Mouse (Mus musculus): ENCODE results near the gene Spata32.

Gene Spata32

GRCm38 (mm10) chr11:103172392-103173040, 45.7 kb downstream of the Spata32 start:
- no peak for DNase-seq

- DNase-seq, result peak; percentile 92
These were observed 46.4 kb downstream of the Spata32 start for GRCm38 (mm10) chr11:103171703-103172391.

GRCm38 (mm10) chr11:103171286-103171620, 47.0 kb downstream of the Spata32 start:
- DNase-seq, result no peak

- DNase-seq, result peak; percentile 58
These were observed 47.5 kb downstream of the Spata32 start, which contains the start of gene Fmnl1 for GRCm38 (mm10) chr11:103170494-103171285. TSS of gene Fmnl1 (plus strand) at chr11:103171107.

- DNase-seq, result no peak
These were observed 48.1 kb downstream of the Spata32 start for GRCm38 (mm10) chr11:103170111-103170493.

DNA sequence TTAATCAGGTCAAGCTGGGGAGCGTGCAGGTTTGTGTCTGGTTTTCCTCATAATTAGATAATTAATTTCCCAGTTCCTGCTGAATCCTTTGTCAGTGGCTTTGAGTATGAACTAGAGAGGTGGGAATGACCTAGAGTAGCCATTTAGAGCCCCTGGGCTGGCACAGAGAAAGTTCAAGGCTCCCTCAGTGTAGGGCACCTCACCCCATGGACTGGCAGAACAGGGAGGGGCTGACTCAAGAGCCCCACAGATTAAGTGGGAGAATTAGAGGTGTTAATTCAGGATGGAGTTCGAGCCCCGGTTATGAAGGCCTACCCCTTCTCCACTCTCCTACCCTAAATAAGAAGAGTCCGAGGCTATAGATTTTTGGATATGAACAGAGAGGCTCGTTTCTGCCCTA, 48.6 kb downstream of the Spata32 start:
- DNase-seq, result no peak

DNA sequence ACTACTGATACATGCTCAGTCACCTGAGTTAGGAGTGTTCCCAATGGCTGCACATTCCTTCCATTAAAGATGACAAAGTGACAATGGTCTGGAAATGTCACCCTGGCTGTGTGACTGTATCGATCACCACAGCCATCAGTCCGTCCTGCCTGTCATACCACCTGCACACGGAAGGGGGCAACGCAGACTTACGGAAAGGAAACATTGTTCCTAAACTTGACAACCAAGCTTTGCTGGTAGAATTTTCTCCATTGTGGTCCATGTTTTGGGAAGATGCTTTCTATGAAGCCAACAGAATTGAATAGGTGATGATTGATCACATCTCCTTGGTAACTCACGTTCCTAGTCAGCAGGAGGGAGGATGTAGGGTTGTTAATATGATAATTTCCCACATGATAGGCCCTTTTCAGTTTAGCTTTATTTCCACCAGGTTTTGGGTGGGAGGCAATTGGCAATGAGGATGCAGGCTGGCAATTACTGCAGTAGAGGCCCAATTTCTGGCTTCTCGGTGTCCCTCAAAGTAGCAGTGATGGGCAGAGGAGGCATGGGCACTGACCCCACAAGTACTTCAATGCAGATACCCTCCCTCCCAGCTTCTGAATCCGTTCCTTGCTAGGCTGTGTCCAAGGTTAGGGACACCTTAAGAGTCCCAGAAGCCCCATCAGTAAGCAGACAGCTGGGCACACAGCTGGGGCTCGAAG, 49.4 kb downstream of the Spata32 start:
- DNase-seq, result peak; percentile 87

- no peak for DNase-seq
These were observed 53.8 kb downstream of the Spata32 start for GRCm38 (mm10) chr11:103164391-103164790.

DNA sequence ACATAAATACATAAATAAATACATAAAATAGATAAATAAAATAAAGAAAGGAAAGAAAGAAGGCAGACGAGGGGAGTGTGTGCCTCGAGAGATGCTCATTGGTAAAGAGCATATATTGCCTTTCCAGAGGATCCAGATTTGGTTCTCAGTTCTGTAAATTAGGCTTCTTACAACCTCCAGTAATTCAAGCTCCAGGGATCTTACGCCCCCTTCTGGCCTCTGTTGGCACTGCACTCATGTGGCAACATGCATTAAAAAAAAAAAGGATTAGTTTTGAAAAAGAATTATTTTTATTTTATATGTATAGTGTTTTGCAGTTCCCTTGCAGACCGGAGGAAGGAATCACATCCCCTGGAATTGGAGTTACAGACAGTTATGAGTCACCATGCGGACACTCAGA, 56.1 kb downstream of the Spata32 start:
- peak; percentile 38 for DNase-seq

- DNase-seq, result peak; percentile 26
These were observed 56.8 kb downstream of the Spata32 start for GRCm38 (mm10) chr11:103161449-103161848.

GRCm38 (mm10) chr11:103160738-103161137, 57.5 kb downstream of the Spata32 start:
- DNase-seq, result no peak

DNA sequence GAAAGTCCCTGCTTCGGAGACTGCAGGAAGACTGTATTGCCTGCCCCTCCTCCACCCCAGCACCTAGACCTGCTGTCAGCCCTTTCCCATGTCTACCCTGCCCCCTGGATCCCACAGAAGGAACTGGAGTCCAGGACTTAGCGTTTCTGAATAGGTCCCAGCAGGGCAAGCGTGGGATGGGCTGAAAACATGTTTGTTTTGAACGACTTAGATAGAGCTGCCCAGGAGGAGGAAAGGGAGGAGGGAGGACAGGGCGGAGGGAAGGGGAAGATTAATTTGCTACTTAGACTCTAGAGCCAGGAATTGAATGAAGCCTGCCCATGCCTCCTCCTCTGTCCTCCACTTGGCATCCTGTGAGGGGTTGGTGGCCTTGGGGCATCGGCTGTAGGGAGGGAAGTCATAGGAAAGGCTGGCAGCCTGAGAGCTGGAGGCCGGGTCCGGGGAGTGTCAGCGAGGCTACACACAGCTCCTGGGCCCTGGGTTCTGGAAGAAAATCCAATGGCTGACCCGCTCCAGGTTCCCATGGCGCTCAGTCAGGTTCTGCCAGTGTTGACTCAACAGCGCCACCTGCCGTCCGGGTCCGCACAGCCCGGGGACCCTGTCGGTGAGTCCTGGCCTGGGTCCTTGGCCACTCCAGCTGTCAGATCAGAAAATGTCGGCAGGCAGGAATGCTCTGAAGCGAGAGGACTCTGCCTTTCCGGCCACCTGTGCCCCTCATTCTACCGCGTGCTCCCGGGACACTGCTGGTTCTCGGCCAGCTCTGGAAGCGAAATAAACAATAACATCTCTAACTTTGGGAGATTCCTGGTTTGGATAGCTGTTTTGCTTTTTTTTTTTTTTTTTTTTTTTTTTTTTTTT, 59.4 kb downstream of the Spata32 start:
- peak; percentile 98 for DNase-seq
